Mouse (Mus musculus): ENCODE measurements around the gene Cntnap2. TPM values are rescaled to one million over a fixed set of nuclear protein-coding genes. Genes with fewer than 3 reads are reported as not detected.
A peak's percentile ranks its signal among the peaks of the same experiment; 100 is the strongest.

The Cntnap2 gene
- total and polyA plus RNA-seq, 3 experiments = 0.02 TPM; not detected in 2

DNA sequence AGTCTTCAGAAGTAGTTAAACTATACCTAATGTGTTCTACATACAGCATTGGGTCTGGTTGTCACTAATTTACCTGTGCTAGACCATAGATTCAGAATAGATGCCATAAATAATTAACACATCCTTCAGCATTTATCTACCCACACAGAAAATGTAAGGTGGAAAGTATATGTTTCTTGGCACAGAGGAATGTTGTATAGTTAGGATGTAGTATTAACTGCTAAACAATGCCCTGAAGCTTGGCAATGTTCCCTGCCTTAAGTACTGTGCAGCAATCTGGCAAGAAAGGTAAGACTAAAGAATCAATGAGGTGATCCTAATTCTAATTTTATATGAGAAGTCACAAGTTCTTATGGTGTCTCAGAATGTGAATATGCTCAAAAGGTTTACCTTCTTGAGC is 529.9 kb downstream of the Cntnap2 start:
- no peak overlapping the region for H3K4me3 ChIP-seq
- DNase-seq = no peak
- no peak overlapping the region for H3K9ac ChIP-seq (ENCODE audit: low read depth, low read length)
- H3K36me3 ChIP-seq (ENCODE audit: control insufficient read depth, insufficient read depth, low read length) = no peaks in the 10 kb centered on the region
- intact Hi-C loops (cut with DNase I) = no loop called here
- H3K79me2 ChIP-seq (replicated peaks; ENCODE audit: control insufficient read depth, insufficient read depth, low read length) = no peaks in the 10 kb centered on the region
- no peak for TF ChIP-seq EP300 (IDR thresholded peaks at IDR 0.05; ENCODE audit: insufficient read depth, low read depth, low read length)
- H3K27me3 ChIP-seq (ENCODE audit: control insufficient read depth, insufficient read depth, low read length) = no peaks in the 10 kb centered on the region
- no peak overlapping the region for H3K27ac ChIP-seq
- H3K4me1 ChIP-seq (ENCODE audit: control insufficient read depth, insufficient read depth, low read length) = no peaks in the 10 kb centered on the region

DNA sequence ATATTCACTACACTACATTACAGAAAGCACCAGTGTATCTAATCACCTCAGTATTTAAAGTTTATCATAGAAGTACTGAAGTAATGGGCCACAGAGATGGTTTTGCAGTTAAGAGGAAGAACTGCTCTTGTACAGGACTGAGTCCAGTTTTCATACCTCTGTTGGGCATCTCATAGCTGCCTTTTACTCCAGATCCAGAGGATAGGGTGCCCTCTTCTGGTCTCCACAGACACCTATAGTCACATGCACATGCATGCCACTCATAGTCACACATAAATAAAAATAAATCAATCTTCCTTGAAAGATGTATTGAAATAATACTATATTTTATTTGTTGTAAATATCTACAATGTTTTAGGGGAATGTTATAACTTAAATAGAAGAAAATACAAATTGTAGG is 587.9 kb downstream of the Cntnap2 start:
- intact Hi-C loops (cut with DNase I) = no loop called here
- no peak for TF ChIP-seq CTCF (IDR thresholded peaks at IDR 0.05)
- no peak for TF ChIP-seq EP300 (IDR thresholded peaks at IDR 0.05; ENCODE audit: insufficient read depth, low read depth, low read length)
- TF ChIP-seq POLR2A (IDR thresholded peaks at IDR 0.05; ENCODE audit: insufficient read depth, low read depth, low read length) = no peak

DNA sequence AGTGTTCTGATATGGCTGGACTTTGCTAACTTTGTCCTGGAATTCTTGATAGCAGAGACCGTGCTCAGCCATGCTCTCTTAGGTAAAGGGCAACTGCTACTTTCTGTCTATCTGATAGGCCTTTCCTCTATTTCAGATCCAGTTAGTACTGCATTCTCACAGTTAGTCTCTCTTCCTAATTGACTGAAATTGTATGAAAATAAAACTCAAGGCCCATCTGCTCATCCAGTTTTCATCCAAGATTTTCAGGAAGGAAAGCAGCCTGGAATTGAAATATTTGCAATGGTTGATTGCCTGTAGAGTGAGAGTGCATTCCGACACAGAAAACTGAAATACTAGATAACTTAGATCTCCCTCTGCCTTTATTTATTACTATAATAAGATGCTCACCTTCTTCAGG is 589.3 kb downstream of the Cntnap2 start:
- H3K9ac ChIP-seq (ENCODE audit: low read depth, low read length) = no peak overlapping the region

More for the DNA sequence above, 587.9 kb downstream of the Cntnap2 start:
- Histone ChIP-seq H3K4me3 (no peak overlapping the region), H3K9ac (ENCODE audit: low read depth, low read length) (no peak overlapping the region), H3K27ac (no peak overlapping the region), H3K27me3 (ENCODE audit: control insufficient read depth, insufficient read depth, low read length) (no peaks in the 10 kb centered on the region), H3K79me2 (replicated peaks; ENCODE audit: control insufficient read depth, insufficient read depth, low read length) (no peaks in the 10 kb centered on the region), H3K4me1 (ENCODE audit: control insufficient read depth, insufficient read depth, low read length) (no peaks in the 10 kb centered on the region), H3K36me3 (ENCODE audit: control insufficient read depth, insufficient read depth, low read length) (no peaks in the 10 kb centered on the region)
- no peak for DNase-seq

GRCm38 (mm10) chr6:45700287-45700686 is 641.1 kb downstream of the Cntnap2 start:
- H3K79me2 ChIP-seq (replicated peaks; ENCODE audit: control insufficient read depth, insufficient read depth, low read length) = no peaks in the 10 kb centered on the region
- no peak overlapping the region for H3K27ac ChIP-seq
- no peak for DNase-seq
- no peaks in the 10 kb centered on the region for H3K36me3 ChIP-seq (ENCODE audit: control insufficient read depth, insufficient read depth, low read length)
- H3K4me3 ChIP-seq = no peak overlapping the region
- TF ChIP-seq EP300 (IDR thresholded peaks at IDR 0.05; ENCODE audit: insufficient read depth, low read depth, low read length) = no peak
- no peaks in the 10 kb centered on the region for H3K27me3 ChIP-seq (ENCODE audit: control insufficient read depth, insufficient read depth, low read length)
- H3K9ac ChIP-seq (ENCODE audit: low read depth, low read length) = no peak overlapping the region
- no peaks in the 10 kb centered on the region for H3K4me1 ChIP-seq (ENCODE audit: control insufficient read depth, insufficient read depth, low read length)
- intact Hi-C loops (cut with DNase I) = no loop called here

More for the DNA sequence above, 589.3 kb downstream of the Cntnap2 start:
- TF ChIP-seq CTCF (IDR thresholded peaks at IDR 0.05) (no peak), POLR2A (IDR thresholded peaks at IDR 0.05; ENCODE audit: insufficient read depth, low read depth, low read length) (no peak), EP300 (IDR thresholded peaks at IDR 0.05; ENCODE audit: insufficient read depth, low read depth, low read length) (no peak)
- intact Hi-C loops (cut with DNase I) = no loop called here
- no peaks in the 10 kb centered on the region for H3K36me3 ChIP-seq (ENCODE audit: control insufficient read depth, insufficient read depth, low read length)
- no peak overlapping the region for H3K4me3 ChIP-seq
- H3K27ac ChIP-seq = no peak overlapping the region
- no peaks in the 10 kb centered on the region for H3K4me1 ChIP-seq (ENCODE audit: control insufficient read depth, insufficient read depth, low read length)
- no peak for DNase-seq
- H3K79me2 ChIP-seq (replicated peaks; ENCODE audit: control insufficient read depth, insufficient read depth, low read length) = no peaks in the 10 kb centered on the region
- no peaks in the 10 kb centered on the region for H3K27me3 ChIP-seq (ENCODE audit: control insufficient read depth, insufficient read depth, low read length)
- 60% methylated on average over 2 of the region's 2 CpGs for WGBS

DNA sequence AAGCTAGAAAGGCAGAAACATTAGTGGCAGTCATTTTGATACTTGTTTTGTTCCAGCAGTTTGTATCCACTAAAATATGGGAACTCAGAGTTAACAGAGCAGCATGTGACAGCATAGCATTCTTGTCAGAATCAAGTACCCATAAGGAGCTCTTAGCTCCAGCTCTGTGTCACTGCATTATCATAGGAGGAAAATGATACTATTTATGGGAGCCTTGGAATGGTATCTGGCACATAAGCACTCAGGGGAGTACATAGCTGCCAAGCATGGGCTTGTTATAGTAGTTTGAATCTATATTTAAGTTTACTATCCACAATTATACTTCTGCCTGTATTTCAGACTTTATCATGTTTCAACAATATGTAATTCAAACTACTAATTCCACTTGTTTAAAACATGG is 732.5 kb downstream of the Cntnap2 start:
- H3K79me2 ChIP-seq (replicated peaks; ENCODE audit: control insufficient read depth, insufficient read depth, low read length) = no peaks in the 10 kb centered on the region
- no peaks in the 10 kb centered on the region for H3K36me3 ChIP-seq (ENCODE audit: control insufficient read depth, insufficient read depth, low read length)
- TF ChIP-seq CTCF (IDR thresholded peaks at IDR 0.05) = no peak
- no peak for TF ChIP-seq EP300 (IDR thresholded peaks at IDR 0.05; ENCODE audit: insufficient read depth, low read depth, low read length)
- no peak for TF ChIP-seq POLR2A (IDR thresholded peaks at IDR 0.05; ENCODE audit: insufficient read depth, low read depth, low read length)
- intact Hi-C loops (cut with DNase I) = no loop called here
- H3K4me3 ChIP-seq = no peak overlapping the region
- H3K4me1 ChIP-seq (ENCODE audit: control insufficient read depth, insufficient read depth, low read length) = peaks cover 2% of the 10 kb centered on the region
- no peak overlapping the region for H3K27ac ChIP-seq
- H3K27me3 ChIP-seq (ENCODE audit: control insufficient read depth, insufficient read depth, low read length) = no peaks in the 10 kb centered on the region
- no peak overlapping the region for H3K9ac ChIP-seq (ENCODE audit: low read depth, low read length)
- peak in 1 of 2 experiments; percentile 1 for DNase-seq

DNA sequence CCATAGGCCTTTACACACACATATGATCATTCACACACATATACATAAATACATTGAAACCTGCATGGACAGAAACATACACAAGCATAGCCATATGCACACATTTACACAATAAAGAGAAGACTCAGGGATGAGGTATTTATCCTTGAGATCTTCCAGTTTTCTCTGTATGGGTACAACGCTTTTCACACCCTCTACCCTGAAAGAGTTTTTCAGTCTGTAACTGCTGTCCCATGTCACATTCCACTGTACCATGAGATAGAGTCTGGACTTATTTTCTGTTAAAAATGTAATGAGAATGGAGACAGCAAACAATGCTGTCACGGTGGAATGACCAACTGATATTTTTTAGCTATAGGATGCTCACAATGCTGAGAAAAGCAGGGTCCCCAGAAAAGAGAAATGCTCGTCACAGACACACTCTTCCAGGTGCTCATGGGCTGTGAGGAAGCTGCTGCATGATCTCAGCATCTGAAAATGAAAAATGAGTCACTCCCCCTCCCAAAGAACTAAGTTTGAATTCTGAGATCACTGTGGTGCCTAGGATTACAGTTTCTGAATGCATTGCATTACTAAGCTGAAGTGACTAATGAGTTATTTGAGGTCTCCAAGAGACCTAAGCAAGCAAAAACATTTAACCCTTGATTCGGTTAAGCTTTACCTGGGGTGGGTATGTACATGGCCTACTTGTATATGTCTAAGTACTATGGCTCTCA is 782.6 kb downstream of the Cntnap2 start:
- DNase-seq = no peak
- H3K4me1 ChIP-seq (ENCODE audit: control insufficient read depth, insufficient read depth, low read length) = no peaks in the 10 kb centered on the region
- H3K79me2 ChIP-seq (replicated peaks; ENCODE audit: control insufficient read depth, insufficient read depth, low read length) = no peaks in the 10 kb centered on the region
- H3K27me3 ChIP-seq (ENCODE audit: control insufficient read depth, insufficient read depth, low read length) = no peaks in the 10 kb centered on the region
- no peaks in the 10 kb centered on the region for H3K36me3 ChIP-seq (ENCODE audit: control insufficient read depth, insufficient read depth, low read length)
- H3K9ac ChIP-seq (ENCODE audit: low read depth, low read length) = no peak overlapping the region
- intact Hi-C loops (cut with DNase I) = no loop called here
- WGBS = 68% methylated on average over 4 of the region's 4 CpGs
- no peak overlapping the region for H3K4me3 ChIP-seq
- H3K27ac ChIP-seq = no peak overlapping the region
- no peak for TF ChIP-seq EP300 (IDR thresholded peaks at IDR 0.05; ENCODE audit: insufficient read depth, low read depth, low read length)
- no peak for TF ChIP-seq POLR2A (IDR thresholded peaks at IDR 0.05; ENCODE audit: insufficient read depth, low read depth, low read length)
- TF ChIP-seq CTCF (IDR thresholded peaks at IDR 0.05) = no peak

Data from heart, adult 2 months (tissue).